Mouse (Mus musculus): ENCODE results near the gene Wdfy4.

The Wdfy4 gene

DNA sequence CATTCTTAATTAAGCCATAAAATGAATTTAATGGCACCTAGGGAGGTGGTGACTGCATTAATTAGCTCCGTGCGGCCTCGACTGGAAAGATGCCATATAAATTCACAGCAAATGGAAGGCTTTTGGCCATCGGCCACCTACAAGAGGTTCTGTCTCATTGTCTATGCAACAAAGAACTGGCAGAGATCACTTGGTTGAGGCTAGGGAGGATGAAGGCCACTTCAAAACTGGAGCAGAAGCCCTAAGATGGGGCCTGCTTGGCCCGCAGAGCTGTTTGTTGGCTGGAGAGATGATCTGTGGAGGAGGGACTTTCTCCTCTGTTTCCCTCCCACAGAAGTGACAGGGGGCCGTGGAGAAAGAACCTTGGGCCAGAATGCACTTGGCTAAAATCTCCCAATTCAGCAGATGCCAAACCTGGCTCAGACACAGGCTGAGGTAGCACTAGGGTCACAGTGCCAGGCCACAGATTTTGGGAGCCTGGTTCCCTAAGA lies 103.9 kb downstream of the Wdfy4 start:
- no peak for DNase-seq (ENCODE audit: low read depth, low spot score)

DNA sequence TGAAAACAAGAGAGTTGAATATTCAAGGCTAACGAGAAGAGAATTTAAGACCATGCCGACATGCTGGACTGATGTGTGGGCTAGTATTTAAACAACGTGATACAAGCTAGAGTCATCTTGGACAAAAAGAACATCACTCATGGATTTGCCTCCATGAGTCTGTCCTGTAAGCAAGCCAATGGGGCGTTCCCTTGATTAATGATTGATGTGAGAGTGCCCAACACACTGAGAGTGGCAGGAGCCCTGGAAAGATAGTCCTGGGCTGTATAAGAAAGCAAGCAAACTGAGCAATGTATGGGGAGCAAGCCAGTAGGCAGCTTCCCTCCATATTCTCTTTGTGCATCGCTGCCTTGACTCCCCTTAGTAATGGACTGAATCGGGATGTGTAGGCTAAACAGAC lies 106.7 kb downstream of the Wdfy4 start:
- DNase-seq (ENCODE audit: low read depth, low spot score), result no peak

DNA sequence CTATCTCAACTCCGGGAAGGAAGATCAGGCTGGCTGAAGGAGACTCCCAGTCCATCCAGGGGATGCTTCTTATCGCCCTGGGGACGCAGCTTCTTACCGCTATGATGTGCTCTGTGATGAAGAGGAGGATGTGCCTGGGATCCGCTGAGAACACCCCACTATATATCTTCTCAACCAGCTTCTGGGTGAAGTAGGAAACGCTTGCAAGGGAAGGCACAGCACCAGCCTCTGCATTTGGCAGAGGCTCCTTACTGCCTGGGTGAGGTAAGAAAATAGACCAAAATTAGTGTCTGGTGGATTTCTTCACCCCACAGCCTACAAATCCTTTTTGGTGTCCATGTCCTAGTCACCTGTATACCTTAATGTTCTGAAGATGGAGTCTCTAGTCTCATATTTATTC lies 107.2 kb downstream of the Wdfy4 start:
- no peak for DNase-seq (ENCODE audit: low read depth, low spot score)

DNA sequence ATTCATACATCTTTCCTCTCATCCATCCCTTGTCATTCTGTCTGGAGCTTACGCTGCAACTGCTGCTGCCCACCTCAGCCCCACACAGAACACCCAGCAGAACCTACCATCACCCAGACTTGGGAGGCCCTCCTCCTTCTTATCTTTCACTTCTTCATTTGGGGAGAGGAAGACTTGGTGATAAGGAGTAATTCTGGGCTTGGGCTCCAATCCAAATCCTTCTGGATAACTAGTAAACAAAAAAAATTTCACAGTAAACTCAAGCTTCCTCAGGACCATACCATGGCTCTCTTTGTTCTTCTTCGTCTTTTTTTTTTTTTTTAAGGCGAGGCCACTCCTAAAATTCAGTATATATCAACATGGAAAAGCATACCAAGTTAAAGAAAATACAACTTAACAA lies 112.0 kb downstream of the Wdfy4 start:
- DNase-seq (ENCODE audit: low read depth, low spot score), result no peak

DNA sequence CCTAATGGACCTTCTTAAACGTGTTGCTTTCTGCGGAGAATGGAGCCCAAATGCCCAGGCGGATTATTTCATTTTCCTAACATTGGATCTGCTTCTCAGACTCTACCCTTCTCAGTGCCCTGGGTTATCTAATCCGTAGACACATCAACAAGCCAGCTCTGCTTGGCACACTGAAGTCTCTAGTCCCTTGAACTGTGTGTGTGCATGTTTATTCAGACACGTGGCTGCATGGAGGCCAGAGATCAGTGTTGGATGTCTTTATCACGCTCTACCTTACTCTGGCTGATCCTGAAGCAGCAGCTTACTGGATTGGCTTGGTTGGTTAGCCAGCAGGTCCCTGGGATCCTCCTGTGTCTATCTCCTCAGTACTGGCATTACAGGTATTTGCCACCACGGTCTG lies 113.0 kb downstream of the Wdfy4 start:
- no peak for DNase-seq (ENCODE audit: low read depth, low spot score)

DNA sequence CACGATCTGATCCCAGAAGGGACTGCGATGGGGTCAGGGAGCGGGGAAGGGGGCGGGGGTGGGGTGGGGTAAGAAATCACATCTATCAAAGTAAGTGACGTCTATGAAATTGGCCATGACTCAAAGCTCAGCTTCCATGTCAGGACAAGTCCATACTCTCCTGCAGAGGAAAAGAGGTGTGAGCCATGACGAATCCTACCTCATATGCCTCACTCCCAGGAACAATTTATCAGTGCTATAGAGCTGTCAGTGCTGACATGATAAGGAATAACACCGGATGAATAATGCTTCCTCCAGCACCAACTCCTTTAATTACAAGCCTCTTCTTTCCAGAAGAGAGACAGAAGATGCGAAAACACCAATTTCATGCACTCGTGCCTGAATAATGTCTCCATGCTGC lies 117.6 kb downstream of the Wdfy4 start:
- no peak for DNase-seq (ENCODE audit: low read depth, low spot score)

DNA sequence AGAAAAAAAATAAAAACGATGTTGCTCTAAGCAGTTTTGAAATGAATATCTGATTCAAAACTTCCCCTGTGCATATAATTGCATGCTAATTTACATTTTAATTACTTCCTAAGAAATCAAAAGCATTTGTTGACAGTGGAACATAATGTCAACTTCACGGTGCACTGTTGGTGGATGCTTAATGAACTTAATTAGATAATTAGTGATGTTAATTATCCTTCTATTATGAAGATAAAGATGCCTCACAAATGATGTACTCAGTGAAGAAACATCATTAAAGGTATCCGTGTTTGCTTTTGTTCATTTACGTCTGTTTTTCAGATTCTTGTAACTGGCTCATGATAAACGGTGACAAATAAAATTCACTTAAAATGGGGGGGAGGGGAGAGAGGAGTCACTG lies 122.3 kb downstream of the Wdfy4 start:
- DNase-seq (ENCODE audit: low read depth, low spot score), result no peak

DNA sequence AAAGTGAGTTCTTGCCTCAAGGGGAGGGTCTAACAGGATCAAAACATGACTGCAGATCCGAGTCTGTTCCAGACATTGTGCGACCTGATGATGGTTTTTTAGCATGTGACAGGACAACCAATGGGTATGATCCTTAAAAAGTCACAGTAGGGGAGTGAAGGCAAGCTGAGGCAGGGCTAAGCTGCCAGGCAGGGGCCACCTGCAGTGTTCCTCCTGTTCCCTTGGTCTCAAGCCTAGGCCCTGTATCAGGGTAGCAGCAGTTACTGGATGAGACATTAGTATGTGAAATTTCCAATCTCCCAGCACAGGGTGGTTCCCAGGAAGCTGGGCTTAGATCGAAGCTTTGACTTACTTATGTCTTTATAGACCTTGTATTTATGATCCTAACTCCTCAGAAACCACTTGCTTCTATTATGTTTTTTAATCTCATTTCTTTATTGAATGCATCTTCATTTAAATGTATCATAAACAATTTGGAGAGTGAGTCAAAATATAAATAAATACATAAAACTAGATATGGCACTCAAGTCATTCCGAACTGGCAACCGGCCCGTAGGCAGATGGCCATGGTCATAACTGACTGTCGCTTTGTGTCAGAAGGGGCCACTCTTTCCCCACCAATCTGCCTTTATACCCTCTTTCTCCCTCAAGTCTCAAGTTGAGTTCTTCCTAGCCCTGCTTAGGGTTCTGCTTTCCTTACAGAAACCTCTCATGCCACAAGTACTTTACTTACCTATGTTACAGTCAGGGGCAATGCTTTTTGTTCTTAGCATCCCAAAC lies 126.2 kb downstream of the Wdfy4 start:
- no peak for DNase-seq (ENCODE audit: low read depth, low spot score)

DNA sequence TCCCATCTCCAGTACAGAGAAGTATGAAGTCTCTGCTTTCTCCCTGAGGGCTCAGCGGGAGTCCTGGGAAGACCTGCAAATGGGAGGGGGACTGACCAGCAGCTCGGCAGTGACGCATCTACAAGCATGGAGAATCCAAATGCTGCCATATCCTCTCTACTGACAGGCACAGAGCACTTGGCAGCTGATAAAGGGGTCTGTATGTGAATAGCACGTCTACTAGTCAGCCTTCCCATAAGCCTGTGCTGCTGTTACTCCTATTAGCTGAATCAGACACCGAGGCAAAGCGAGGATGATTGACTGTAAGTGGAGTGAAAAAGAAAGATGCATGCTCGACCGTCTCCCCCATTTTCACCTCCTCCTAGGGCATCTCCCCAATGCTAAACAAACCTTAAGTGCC lies 131.9 kb downstream of the Wdfy4 start:
- DNase-seq (ENCODE audit: low read depth, low spot score), result no peak

DNA sequence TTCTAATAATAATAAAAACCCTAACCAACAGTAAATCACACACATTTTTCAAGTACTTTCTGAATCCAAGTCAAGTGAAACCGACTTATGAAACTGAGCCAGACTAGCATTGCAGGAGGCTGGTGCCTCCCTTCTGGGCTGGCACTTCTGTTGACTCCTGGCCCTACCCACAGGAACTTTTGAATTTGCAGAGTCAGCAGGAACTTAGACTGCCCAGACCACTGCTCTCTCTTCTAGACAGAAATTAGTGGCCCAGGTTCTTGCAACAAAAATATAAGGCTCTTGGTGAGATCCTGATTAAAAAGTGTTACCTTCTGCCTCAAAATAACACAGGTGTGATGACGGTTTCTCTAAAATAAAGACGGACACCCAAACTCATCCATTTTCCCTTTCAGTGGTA lies 140.1 kb downstream of the Wdfy4 start:
- DNase-seq (ENCODE audit: low read depth, low spot score), result no peak

DNA sequence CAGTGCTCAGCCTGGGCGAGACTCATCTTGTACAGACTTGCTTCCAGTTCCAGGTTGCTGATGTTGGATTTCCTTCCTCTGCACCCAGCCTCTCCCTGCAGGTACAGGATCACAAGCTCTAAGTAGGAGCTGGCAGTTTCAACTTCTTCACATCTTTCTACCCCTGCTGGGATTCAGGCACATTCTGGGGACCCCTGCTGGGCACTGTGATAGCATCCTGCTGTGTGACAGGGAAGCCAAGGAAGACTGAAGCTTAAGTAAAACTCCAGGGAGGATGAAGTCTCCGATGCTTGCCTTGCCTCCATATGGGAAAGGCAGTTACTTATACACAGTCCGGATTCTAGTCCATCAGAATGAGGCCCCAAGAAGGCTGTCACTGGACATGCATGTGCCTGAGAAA lies 148.5 kb downstream of the Wdfy4 start:
- no peak for DNase-seq (ENCODE audit: low read depth, low spot score)

DNA sequence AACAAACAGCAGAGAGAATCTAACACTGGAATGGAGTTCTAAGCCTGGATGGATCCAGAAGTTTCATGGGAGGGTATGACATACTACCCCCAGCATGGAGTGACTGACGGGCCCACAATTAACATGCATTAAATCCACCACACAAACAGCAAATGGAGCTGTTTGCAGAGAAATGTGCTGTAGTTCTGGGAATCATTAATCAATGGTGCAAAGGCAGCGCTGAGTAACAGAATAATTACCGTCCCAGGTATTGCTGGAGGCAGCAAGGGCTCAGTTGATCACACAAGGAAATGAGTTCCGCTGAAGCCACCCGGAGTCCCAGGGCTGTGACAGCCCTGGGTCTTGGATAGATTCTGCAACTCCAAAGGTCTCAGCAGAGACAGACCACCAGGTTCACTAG lies 149.9 kb downstream of the Wdfy4 start:
- no peak for DNase-seq (ENCODE audit: low read depth, low spot score)

DNA sequence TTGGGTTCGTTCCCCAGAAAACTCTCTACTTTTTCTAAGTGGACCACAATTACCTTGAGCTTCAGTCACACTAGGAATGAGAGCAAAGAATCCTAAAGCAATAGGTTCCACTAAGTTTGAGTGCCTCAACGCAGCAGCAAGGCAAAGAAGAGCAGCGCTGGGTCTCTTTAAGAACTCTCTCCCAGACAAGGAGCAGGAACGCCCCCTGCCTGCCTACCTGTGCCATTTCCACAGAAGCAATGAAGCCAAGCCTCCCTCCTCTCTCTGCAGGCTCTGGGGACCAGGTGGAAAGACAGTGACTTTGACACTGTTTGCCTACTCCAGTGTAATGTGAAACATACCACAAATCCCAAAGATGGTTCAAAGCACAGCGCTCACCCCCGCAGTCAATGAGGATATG lies 151.9 kb downstream of the Wdfy4 start:
- DNase-seq (ENCODE audit: low read depth, low spot score), result no peak

DNA sequence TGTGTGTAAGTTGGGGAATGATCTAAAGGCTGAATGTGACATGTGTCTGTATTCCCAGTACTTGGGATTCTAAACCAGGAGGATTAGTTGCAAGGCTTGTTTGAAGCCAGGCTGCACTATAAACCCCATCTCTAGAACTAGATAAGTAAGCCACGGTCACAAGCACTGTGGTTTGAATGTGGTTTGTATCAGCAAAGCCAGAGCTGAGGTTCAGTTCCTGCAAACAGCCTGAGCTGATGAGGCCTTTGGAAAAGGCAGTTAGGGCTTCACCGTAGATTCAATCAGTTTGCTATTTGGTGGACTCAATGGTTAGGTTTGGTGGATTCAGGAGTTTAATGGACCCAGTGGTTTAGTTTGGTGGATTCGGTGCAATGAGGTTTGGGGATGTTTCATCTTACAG lies 154.5 kb downstream of the Wdfy4 start:
- DNase-seq (ENCODE audit: low read depth, low spot score), result no peak

DNA sequence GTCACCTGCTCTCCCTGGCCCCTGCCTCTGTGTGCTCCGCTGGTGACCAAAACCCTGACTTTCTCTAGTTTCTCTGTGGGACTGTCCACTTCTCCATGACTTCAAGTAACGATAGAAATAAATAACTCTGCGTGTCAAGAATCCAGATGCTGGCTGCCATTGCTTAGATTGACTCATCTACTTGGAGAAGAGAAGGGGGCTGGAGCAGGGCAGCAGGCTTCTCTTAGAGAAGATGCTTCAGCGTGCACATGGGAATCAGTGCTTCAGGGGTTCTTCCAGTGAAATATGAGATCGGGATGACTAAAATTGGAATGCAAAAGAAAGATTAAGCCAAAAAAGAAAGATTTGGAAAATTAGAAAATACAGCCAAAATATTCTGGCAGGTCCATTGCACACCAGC lies 165.7 kb downstream of the Wdfy4 start:
- no peak for DNase-seq (ENCODE audit: low read depth, low spot score)

DNA sequence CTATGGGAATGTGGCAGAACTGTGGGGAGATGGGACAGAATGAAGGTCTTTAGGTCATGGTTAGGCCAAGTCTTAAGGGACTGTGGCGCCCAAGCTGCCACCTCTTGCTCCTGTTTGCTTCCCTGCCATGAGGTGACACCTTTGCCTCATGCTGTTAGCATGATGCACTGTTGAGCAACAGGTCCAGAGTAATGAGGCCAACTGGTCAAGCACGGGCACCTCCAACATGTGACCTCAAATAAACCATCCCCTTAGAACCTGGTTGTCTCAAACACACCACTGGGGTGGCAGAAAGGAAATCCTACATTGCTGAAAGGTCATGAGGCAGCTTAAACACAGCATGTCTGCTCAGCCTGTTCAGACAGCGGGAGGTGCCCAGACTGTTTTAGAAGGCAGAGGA lies 166.3 kb downstream of the Wdfy4 start:
- DNase-seq (ENCODE audit: low read depth, low spot score), result no peak

DNA sequence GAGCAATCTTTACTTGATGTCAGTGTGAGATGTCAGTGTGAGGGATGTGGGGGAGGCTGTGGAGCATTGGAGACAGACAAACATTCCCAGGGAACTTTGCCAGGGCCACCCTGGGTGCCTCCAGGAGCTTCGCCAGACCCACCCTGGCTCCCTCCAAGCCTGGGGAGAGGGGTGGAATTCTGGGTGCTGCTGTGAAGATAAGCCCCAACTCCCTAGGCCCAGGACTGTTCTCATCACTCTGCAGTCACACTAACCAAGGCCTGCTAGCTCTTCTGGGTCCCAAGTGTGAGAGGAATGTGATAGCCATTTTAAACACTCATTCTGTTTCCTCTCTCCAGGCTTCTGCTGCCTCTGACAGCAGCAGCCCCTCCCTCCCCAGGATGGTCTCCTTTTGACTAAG lies 177.7 kb downstream of the Wdfy4 start:
- DNase-seq (ENCODE audit: low read depth, low spot score), result no peak

DNA sequence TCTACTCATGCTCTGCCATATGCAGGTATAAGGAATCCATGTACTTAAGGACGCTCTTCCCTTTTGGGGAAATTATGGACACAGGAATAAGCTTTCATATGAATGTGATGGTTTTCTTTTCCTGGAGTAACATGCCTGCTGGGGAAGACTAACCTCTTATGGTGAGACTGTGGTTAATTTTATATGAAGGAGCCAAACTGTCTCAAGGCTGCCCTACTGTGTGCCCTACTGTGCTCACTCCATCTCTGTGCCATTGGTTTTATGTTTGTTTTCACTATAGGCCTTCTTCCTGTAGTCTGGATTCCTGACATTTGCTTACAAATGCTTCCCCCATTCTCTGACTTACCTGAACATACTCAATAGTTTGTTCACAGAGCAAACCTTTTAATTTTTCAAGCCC lies 180.2 kb downstream of the Wdfy4 start:
- DNase-seq (ENCODE audit: low read depth, low spot score), result no peak

DNA sequence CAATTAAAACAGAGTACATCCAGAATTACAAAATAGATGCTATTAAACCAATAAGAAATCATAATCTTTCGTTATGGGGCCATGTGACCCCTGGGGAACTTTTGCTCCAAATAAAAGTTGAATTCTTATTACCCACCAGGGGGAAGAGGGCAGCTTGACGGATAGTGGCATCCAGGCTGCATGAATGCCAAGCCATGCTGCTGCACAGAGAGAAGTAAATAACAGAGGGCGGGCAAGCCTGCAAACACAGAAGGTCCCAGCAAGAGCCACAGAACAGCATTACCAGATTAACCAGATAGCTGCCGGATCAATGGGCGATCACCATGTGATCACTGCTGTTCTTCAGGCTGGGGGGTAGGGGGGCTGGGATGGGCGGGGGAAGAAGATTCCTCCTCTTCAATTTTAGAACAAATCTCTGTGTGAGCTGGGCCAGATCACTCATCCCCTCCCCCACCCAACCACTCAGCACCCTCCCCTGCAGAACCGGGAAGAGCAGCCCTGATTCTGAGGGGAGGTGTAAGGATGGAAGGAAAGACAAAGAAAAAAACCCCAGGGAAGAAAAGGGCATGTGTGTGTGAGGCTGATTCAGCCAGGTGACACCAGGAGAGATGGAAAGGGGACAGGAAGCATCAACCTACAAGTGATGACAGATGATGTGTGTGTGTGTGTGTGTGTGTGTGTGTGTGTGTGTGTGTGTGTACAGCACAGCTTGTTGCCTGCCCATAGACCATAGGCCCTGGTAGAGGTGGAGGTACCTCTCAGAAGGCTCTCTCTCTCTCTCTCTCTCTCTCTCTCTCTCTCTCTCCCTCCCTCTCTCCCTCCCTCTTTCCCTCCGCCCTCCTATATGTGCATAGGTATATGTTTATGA lies 185.0 kb downstream of the Wdfy4 start:
- DNase-seq (ENCODE audit: low read depth, low spot score), result no peak

DNA sequence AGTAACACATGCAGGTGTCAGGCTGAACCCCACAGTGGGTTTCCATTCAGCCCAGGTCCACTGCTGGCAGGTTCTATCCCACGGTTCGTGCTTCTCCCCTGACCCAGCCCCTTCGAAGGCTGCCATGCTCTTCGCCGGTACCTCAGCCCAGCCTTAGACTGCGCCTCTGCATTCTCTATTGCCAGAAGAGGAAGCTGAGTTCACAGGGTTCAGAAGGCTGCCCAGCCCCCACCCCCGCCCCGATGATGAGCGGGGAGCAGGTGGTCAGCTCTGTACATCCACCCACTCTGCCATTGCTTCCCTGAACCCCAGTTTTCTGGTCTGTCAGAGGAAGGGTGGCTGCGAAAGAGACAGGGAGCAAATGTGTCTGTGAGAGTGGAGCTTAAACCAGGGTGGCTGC lies 185.8 kb downstream of the Wdfy4 start:
- no peak for DNase-seq (ENCODE audit: low read depth, low spot score)

DNA sequence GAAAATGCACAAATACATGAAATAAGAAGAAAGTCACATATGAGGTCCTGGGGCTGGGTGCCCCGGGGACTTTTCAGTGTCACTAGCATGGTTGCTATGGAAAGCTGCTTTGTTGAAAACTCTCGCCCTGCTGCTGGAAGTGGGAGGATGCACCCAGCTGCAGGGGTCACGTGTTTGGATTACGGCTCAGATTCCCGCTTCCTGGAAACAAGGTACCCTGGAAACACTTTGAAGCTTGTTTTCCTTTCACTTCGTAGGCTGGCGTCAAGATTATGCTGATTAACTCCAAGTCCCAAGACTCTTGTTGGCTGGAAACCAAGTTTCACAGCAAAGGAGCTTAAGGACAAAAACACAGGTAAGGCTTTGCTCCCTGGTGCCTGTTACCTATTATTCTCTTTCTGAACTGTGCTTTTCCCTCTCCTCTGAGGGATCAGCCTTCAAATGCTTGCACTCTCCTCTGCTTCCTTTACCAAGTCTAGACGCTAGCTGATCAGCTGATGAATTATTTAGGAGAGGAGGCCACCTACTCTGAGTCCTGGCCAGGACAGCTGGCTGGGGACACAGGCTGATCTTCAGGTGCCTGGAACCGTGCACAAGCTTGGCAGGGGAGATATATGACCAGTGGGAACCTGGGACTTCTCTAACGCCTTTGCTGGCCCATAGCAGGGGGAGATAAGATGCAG lies 190.2 kb downstream of the Wdfy4 start:
- peak; percentile 16 for DNase-seq (ENCODE audit: low read depth, low spot score)

DNA sequence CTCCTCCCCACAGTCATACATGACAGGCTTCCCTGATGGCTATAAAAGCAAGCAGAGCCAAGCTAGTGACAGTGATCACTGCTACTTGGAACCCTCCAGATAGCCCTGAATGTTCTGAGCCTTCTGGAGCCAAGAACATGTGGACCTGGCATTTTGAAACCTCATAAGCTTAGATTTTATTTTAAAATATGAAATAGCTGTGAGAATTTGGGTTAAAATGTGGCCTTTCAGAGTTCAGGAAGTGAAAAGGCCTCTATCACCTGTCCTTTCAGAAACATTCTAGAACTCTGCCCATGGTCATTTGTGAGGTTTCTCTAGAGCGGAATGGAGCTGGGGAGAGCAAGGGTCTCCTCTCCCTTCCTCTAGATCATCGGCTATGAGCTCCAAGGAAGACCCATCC lies 194.2 kb downstream of the Wdfy4 start, which contains the start of gene Lrrc18:
Lrrc18 (plus strand) TSS at position 301 of the 400 bp plus-strand sequence.
- no peak for DNase-seq (ENCODE audit: low read depth, low spot score)

Data from brain, embryonic 18.5 days (tissue).